Mouse (Mus musculus) ovary, postnatal 36 days (tissue): ENCODE data around the gene Phactr1.

Experiments used
- DNase-seq: peaks from one replicate; pipeline ENCODE4 v3.0.0; 2022; ENCODE audit warnings: low spot score, mixed read lengths

Phactr1 gene

GRCm38 (mm10) chr13:43130161-43130560 lies 449.7 kb downstream of the Phactr1 start:
- DNase-seq: no peak

GRCm38 (mm10) chr13:43131741-43132191 lies 451.3 kb downstream of the Phactr1 start:
- DNase-seq: peak; percentile 52

GRCm38 (mm10) chr13:43132859-43133258 lies 452.4 kb downstream of the Phactr1 start:
- DNase-seq: no peak

- no peak for DNase-seq
Measured at GRCm38 (mm10) chr13:43133400-43133799, 453.0 kb downstream of the Phactr1 start.

- DNase-seq: no peak
Measured at GRCm38 (mm10) chr13:43134468-43134867, 454.0 kb downstream of the Phactr1 start.

GRCm38 (mm10) chr13:43144720-43145418 lies 464.4 kb downstream of the Phactr1 start:
- no peak for DNase-seq

GRCm38 (mm10) chr13:43146515-43147258 lies 466.3 kb downstream of the Phactr1 start:
- no peak for DNase-seq

- DNase-seq: no peak
Measured at GRCm38 (mm10) chr13:43148692-43149091, 468.3 kb downstream of the Phactr1 start.

GRCm38 (mm10) chr13:43149661-43150060 lies 469.2 kb downstream of the Phactr1 start:
- DNase-seq: no peak

GRCm38 (mm10) chr13:43152005-43152520 lies 471.6 kb downstream of the Phactr1 start:
- no peak for DNase-seq

- no peak for DNase-seq
Measured at GRCm38 (mm10) chr13:43157370-43157769, 476.9 kb downstream of the Phactr1 start.

- no peak for DNase-seq
Measured at GRCm38 (mm10) chr13:43158281-43158680, 477.9 kb downstream of the Phactr1 start.

- no peak for DNase-seq
Measured at GRCm38 (mm10) chr13:43159429-43159828, 479.0 kb downstream of the Phactr1 start.

- no peak for DNase-seq
Measured at GRCm38 (mm10) chr13:43167721-43168120, 487.3 kb downstream of the Phactr1 start.

- peak; percentile 99 for DNase-seq
Measured at GRCm38 (mm10) chr13:43171020-43171710, 490.7 kb downstream of the Phactr1 start, which contains the start of gene Tbc1d7. TSS of gene Tbc1d7 (minus strand) at chr13:43171501.

GRCm38 (mm10) chr13:43172036-43172713 lies 491.8 kb downstream of the Phactr1 start:
- DNase-seq: no peak

- DNase-seq: peak; percentile 63
Measured at GRCm38 (mm10) chr13:43173262-43173661, 492.8 kb downstream of the Phactr1 start.

- DNase-seq: no peak
Measured at GRCm38 (mm10) chr13:43176676-43177075, 496.3 kb downstream of the Phactr1 start.

- no peak for DNase-seq
Measured at GRCm38 (mm10) chr13:43177317-43177716, 496.9 kb downstream of the Phactr1 start.

- DNase-seq: no peak
Measured at GRCm38 (mm10) chr13:43181104-43181503, 500.7 kb downstream of the Phactr1 start.

- DNase-seq: peak; percentile 81
Measured at GRCm38 (mm10) chr13:43182465-43183201, 502.2 kb downstream of the Phactr1 start.
